Mouse (Mus musculus) gastrocnemius, adult 8-10 months (tissue): ENCODE measurements at regions not wholly inside any gene's neighbourhood (a gene's known extent, or its start where the extent isn't known, plus 50 kb on each side); places are given as distances from the start of the nearest gene placed in this dataset.

Source experiments
- DNase-seq, 2 experiments: peaks; one replicate each; pipeline ENCODE4 v3.0.0; 2022; ENCODE audit warnings: low spot score in 2 of 2

DNA sequence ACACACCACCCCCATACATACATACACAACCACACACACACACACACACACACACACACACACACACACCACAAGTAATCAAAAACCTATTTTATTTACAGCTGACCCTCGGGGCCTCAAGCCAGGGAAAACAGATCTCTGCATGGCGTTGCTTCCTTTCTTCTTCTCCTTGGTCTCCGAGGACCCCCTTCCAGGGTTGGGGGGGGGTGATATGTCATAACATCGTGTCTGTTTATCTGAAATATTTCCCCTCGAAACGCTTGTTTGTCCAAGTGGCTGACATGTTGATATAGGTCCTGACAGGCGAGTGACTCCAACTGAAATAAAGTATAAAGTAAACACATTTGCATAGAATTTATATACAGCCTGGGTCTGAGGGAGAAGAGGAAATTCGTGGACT lies 100.4 kb upstream of the Tbx3 start:
- DNase-seq: no peak

DNA sequence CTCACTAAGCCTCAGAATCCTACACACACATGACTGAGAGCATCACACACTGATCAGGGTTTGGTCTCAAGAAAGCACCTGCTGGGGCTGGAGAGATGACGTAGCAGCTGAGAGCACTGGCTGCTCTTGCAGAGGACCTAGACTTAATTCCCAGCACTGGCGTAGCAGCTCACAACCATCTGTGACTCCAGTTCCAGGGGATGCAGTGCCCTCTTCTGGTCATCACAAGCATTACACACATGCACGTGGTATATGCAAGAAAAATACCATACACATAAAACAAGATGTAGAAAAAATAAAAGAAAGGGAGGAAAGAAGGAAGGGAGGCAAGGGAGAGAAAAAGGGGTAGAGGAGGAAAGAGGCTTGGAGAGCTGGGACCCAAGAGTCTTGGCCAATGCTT lies 98.8 kb upstream of the Tbx3 start:
- no peak for DNase-seq

GRCm38 (mm10) chr5:119575124-119575523 lies 95.3 kb upstream of the Tbx3 start:
- no peak for DNase-seq

- DNase-seq: no peak
These were observed 91.2 kb upstream of the Tbx3 start for GRCm38 (mm10) chr5:119579288-119579687.

DNA sequence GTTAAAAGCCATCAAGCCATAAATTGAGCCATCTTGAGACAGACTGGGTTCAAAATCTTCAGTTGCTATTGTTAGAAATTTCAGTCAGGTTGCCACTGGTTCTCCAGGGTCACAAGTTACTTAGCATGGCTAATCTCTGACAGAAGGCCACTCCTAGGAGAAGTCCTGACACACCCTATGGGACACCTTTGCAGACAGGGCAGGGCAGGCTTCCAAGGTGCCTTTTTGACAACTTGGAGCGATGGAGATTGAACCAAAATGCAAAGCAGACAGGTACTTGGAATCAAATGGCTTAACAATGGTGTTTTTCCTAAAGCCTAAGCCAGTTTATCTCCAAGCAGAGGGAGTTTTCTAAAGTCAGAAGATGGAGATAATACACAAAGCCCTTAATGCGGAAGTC lies 90.7 kb upstream of the Tbx3 start:
- no peak for DNase-seq

GRCm38 (mm10) chr5:119580395-119580794 lies 90.1 kb upstream of the Tbx3 start:
- DNase-seq: no peak

DNA sequence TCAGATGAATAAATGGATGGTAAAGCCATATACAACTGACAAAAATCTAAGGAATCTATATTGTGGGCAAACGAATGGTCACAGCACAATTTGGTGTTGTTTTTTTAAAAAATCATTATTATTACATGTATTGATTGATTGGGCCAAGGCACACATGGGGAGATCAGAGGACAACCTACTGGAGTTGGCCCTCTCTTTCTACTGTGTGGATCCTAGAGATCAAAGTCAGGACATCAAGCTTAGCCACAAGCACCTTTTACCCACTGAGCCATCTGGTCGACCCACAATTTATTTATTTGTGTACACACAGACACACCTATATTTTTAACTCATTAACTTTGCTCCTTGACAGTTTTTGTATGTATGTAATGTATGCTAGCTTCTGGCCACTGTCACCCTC lies 89.7 kb upstream of the Tbx3 start:
- DNase-seq: no peak

- DNase-seq: no peak
These were observed 86.1 kb upstream of the Tbx3 start for GRCm38 (mm10) chr5:119584389-119584788.

GRCm38 (mm10) chr5:119584914-119585313 lies 85.6 kb upstream of the Tbx3 start:
- DNase-seq: no peak

- DNase-seq: no peak
These were observed 83.9 kb upstream of the Tbx3 start for GRCm38 (mm10) chr5:119586391-119587058.

DNA sequence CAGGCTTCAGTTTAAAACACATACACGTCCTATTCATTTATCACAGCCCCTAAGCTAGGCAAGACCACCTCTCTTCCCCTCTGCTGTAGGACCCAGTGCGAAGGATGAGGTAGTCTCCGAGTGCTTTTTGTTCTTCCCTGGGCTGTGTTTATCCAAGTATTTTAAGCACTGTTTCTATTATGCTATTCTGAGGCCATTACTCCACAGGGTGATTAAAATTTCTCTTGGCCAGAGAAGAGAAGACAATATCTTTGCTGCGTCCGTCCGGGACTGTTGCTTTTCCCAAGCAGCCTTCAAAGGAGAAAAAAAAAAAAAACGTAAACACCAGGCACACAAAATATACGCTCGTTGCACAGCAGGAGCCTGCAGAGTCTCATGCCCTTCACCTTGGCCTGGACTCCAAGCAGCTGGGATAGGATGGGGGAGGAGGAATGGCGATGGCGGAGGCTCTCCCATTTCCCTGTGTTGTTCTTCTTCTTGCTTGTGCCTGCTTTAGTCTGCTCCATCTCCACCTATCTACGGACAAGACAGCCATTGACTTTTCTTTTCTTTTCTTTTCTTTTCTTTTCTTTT lies 83.1 kb upstream of the Tbx3 start:
- DNase-seq: no peak

DNA sequence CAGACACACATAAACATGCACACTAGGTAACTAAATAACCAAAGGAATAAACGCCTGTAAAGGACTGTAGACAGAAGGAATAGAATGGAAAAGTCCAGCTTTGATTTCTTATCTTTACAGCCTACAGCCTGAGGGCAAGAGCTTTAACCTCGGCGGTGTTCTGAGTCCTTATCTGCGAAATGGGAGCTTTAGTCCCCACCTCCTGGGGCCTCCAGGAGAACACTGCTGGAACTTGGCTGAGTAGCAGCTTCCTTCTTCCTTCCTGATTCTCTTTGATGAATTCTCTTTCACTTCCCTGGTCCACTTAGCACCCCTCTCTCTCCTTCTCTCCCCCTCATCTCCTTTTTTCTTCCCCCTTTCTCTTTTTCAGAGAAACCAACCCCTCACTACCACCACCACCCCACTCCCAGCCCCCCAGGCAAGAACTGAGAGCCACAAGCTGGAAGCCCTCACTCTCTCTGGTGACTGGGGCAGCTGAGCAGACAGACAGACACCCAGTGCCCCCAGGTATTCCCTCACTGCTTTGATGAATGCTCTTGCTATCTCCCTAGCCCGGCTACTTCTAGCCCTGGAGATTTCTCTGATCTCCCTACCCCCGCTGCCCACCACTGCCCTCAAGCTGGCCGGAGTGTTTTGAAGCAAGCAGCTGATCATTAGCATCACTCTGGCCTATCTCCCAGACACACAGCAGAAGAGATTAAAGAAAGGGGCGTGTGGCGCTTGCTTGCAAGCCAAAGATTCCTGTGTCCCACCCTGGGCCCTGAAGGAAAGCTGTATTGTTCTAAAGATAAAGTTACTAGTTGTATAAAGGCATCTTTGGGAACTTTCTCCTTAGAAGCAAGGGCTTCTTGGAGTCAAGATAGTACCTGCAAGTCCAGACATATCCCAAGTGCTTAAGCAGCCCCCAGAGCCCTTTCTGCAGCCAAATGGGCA lies 81.9 kb upstream of the Tbx3 start:
- no peak for DNase-seq

DNA sequence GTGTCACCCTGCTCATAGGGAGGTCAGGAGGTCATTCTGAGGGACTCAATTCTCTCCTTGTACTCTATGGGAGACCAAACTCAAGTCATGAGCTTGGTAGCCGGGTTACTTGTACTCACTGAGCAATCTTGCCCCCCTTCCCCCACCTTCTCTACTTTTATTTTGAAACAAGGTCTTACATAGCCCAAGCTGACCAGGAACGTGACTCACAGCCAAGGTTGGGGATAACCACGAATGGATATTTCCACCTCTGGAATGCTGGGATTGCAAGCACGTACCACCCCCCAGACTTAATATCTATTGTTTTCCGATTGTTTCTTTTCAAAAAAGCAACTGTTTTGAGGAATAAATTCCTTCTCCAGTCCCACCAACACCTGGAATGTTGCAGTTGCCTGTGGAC lies 79.2 kb upstream of the Tbx3 start:
- no peak for DNase-seq

DNA sequence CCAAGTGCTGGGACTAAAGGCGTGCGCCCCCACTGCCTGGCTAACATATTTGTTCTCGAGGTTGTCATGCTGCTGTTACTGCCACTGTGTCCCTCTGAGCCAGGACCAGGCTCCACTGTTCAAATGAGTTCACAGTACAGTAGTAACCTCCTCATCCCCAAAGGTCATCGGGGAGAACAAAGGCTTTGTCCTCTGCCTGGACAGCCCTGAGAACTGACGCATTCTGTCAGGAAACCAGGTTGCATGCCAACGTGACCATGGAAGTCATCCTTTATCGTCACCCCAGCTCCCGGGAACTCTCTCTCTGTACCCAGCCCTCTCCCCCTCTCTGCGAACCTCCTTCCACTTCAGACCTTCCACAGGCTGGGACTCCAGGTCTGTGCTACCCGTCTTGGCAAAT lies 77.6 kb upstream of the Tbx3 start:
- no peak for DNase-seq

DNA sequence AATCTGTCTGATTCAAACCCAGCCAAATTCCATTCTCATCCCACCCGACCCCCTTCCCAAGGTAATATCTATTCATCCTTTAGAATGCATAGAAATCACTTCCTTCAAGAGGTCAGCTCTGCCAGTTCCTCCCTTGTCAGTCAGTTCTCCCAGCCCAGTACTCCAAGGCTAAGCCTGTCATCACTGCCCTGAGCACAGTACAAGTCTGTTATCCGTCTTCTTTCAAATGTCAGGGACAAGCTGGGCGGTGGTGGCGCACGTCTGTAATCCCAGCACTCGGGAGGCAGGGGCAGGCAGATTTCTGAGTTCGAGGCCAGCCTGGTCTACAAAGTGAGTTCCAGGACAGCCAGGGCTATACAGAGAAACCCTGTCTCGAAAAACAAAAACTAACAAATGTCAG lies 75.9 kb upstream of the Tbx3 start:
- no peak for DNase-seq

GRCm38 (mm10) chr5:119596295-119596993 lies 74.0 kb upstream of the Tbx3 start:
- DNase-seq: no peak

DNA sequence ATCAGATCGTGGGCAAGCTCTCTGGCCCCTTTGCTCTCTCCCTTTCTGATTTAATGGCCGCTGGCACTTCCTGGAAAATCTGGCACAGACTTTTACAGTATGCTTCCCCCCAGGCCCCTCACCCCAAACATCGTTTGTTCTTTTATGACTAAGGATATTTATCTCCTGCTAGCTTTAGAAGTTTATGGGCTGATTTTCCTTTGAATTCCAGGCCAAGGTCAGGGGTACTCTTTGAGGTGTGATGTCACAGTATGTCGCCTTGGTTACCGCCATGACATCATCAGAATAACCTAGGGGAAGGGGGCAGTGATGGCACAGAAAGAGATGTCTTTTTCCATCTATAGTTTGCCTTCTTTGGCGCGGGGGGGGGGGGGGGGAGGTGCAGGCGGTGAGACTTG lies 73.5 kb upstream of the Tbx3 start:
- DNase-seq: no peak

DNA sequence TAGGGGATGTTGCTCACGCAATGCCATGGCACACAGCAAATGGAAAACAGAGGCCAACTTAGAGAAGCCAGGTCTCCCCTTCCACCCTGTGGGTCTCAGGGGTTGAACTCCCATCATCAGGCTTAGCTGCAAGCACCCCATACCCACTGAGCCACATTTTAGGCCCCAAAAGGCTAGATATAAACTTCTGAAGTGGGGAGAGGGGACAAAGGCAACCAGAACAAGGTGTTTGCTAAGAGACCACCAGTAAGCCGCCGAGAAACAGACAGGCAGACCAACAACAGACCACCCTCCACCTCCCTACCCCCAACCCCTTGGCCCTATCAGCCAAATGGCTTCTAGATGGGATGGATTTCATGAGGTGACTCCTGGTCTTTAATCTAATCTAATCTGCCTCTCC lies 72.9 kb upstream of the Tbx3 start:
- no peak for DNase-seq

GRCm38 (mm10) chr5:119598166-119598565 lies 72.3 kb upstream of the Tbx3 start:
- DNase-seq: no peak

- no peak for DNase-seq
These were observed 69.1 kb upstream of the Tbx3 start for GRCm38 (mm10) chr5:119601390-119601789.

GRCm38 (mm10) chr5:119602001-119602400 lies 68.5 kb upstream of the Tbx3 start:
- no peak for DNase-seq

GRCm38 (mm10) chr5:119605444-119605843 lies 65.0 kb upstream of the Tbx3 start:
- DNase-seq: no peak
